Mouse (Mus musculus) megakaryocyte, embryonic 14.5 days (primary cell): ENCODE results near the gene Slc39a11. TPM values are rescaled to one million over a fixed set of nuclear protein-coding genes. Genes with fewer than 3 reads are reported as not detected.

Source experiments
- H3K27me3 ChIP-seq: replicated peaks from 2 replicates; pipeline ENCODE3; 2012; ENCODE audit warnings: inconsistent platforms
- H3K36me3 ChIP-seq: replicated peaks from 2 replicates; pipeline ENCODE3; 2012; ENCODE audit warnings: low read length, inconsistent platforms, mixed read lengths
- H3K4me1 ChIP-seq: 2 replicates; pipeline ENCODE4 v1.6.1; 2012; ENCODE audit warnings: inconsistent platforms
- H3K4me3 ChIP-seq: replicated peaks from 2 replicates; pipeline ENCODE3; 2012; ENCODE audit warnings: moderate library complexity, mild to moderate bottlenecking, inconsistent platforms
- H3K9me3 ChIP-seq: 2 replicates; pipeline ENCODE4 v1.6.1; 2012; ENCODE audit warnings: inconsistent platforms
- FLI1 ChIP-seq: IDR thresholded peaks from 2 replicates; pipeline ENCODE4 v1.6.1; 2012; ENCODE audit warnings: low read length, inconsistent platforms, mixed read lengths
- GATA1 ChIP-seq: IDR thresholded peaks from 3 replicates; pipeline ENCODE4 v1.6.1; 2012; ENCODE audit warnings: mixed read lengths, low read length, inconsistent platforms, borderline replicate concordance
- polyA plus RNA-seq: library from polyadenylated mRNA; stranded (reverse); fragments of >175 nt; gene quantifications from 2 replicates; pipeline ENCODE4 v1.2.3, GENCODE M21; 2012; ENCODE audit warnings: low replicate concordance; ENCODE audit not compliant: insufficient read depth

Slc39a11 gene
- polyA plus RNA-seq, 1 experiment: 20.6 TPM

DNA sequence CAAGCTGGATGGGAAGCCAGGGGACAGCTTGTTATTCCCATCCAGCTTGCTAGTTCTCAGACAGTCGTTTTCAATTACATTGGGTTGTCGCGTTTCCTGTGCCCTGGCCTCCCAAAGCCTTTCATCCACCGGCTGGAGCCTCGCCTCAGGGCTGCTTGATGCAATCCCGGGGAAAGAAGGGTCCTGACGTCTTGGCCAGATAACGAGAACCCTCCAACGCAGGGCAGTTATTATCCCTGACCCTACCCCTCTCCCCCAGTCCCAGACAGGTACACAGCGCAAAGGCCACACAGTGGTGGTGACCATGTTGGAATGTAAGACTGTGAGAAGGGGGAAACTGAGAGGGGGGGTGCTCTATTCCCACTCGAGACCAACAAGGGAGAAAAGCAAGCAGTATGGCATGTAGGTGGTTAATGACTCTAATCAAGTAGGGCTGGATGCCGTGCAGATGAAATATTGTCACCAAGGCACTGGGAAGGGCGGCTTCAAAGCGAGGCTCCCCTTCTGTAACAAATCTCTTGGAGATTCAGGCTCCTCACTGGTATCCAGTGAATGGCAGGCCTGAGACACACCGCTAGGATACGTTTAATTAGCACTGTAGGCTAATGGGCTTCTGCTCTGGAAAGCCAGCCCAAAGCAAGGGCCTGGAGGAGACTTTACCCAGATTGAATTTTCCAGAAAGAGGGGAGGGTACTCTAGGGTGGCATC lies 196.9 kb downstream of the Slc39a11 start:
- no peaks in the 10 kb centered on the region for H3K36me3 ChIP-seq
- no peaks in the 10 kb centered on the region for H3K27me3 ChIP-seq
- H3K4me3 ChIP-seq: no peak overlapping the region
- H3K4me1 ChIP-seq: no peaks in the 10 kb centered on the region
- H3K9me3 ChIP-seq: peaks cover 48% of the 10 kb centered on the region
- TF ChIP-seq FLI1: no peak
- no peak for TF ChIP-seq GATA1

DNA sequence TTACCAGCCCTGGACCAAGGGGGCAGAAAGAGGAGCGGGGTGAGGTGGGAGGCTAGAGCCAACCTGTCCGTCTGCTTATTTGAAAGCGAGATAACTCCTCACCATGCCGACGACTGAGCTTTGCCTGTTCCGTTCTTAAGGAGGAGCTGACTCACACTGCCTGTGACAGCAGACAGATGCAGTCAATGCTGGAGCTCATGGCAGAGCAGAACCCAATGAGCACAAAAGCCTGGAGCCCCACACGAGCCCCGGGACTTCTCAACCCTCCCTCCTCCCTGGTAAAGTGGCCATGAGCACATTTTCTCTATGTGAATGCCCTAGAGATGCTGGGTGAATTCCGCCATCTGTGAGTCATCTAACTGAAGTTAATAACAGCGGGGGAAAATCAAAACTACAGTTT lies 198.6 kb downstream of the Slc39a11 start:
- H3K27me3 ChIP-seq: no peaks in the 10 kb centered on the region
- H3K4me3 ChIP-seq: no peak overlapping the region
- H3K4me1 ChIP-seq: no peaks in the 10 kb centered on the region
- peaks cover 3% of the 10 kb centered on the region for H3K36me3 ChIP-seq
- H3K9me3 ChIP-seq: peaks cover 43% of the 10 kb centered on the region
- TF ChIP-seq GATA1: no peak
- TF ChIP-seq FLI1: no peak

GRCm38 (mm10) chr11:113450665-113451064 lies 199.2 kb downstream of the Slc39a11 start:
- Histone ChIP-seq H3K9me3 (peaks cover 45% of the 10 kb centered on the region), H3K4me1 (no peaks in the 10 kb centered on the region), H3K27me3 (no peaks in the 10 kb centered on the region), H3K4me3 (no peak overlapping the region), H3K36me3 (peaks cover 6% of the 10 kb centered on the region)
- no peak for TF ChIP-seq GATA1
- no peak for TF ChIP-seq FLI1

- peaks cover 8% of the 10 kb centered on the region for H3K36me3 ChIP-seq
- TF ChIP-seq GATA1 (no peak), FLI1 (no peak)
Measured at GRCm38 (mm10) chr11:113450028-113450427, 199.9 kb downstream of the Slc39a11 start.

DNA sequence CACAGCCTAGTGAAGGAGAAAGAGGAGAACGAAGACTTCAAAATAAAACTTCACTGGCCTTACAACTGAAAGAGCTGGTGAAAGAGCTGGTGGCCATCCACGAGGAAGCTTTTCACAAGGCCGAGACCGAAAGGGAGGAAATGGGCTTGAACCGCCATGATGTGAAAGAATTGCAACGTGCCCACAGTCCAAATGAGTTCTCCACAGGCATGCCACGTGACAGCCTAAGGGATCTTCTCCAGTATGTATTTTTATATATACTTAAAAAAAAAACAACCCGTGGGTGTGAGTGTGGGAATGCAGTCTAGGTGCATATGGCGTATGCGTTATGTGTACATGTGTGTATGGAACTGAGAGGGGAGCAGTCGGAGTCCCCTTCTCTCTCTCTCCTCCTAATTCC lies 207.8 kb downstream of the Slc39a11 start:
- Histone ChIP-seq H3K27me3 (no peaks in the 10 kb centered on the region), H3K36me3 (peaks cover 17% of the 10 kb centered on the region), H3K9me3 (peaks cover 71% of the 10 kb centered on the region), H3K4me1 (no peaks in the 10 kb centered on the region), H3K4me3 (no peak overlapping the region)
- TF ChIP-seq FLI1 (no peak), GATA1 (no peak)

More at GRCm38 (mm10) chr11:113450028-113450427, 199.9 kb downstream of the Slc39a11 start:
- Histone ChIP-seq H3K4me3 (no peak overlapping the region), H3K27me3 (no peaks in the 10 kb centered on the region), H3K4me1 (no peaks in the 10 kb centered on the region), H3K9me3 (peaks cover 48% of the 10 kb centered on the region)

GRCm38 (mm10) chr11:113439328-113440030 lies 210.4 kb downstream of the Slc39a11 start:
- peaks cover 12% of the 10 kb centered on the region for H3K36me3 ChIP-seq
- peaks cover 69% of the 10 kb centered on the region for H3K9me3 ChIP-seq
- H3K4me3 ChIP-seq: peak overlapping the region; percentile 11
- no peaks in the 10 kb centered on the region for H3K27me3 ChIP-seq
- TF ChIP-seq GATA1: no peak
- TF ChIP-seq FLI1: no peak
- H3K4me1 ChIP-seq: peaks cover 6% of the 10 kb centered on the region; the same call in 1 of the 2 replicates

DNA sequence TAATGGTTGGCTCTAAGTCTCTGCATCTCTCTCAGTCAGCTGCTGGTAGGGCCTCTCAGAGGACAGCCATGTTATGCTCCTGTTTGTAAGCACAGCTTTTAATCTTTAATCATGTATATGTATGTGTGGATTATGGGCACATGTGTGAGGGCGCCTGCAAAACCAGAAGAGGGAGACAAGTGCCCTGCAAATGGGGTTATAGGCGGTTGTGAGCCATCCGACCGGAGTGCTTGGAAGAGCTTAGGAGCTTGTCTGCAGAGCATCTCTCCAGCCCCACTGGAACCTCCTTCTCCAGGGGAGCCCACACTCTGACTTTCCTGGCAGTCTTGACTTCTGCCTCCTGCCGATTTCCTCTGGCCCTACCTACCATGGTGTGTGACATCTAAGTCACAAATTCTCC lies 211.0 kb downstream of the Slc39a11 start:
- Histone ChIP-seq H3K4me1 (peaks cover 7% of the 10 kb centered on the region; the same call in 1 of the 2 replicates), H3K27me3 (no peaks in the 10 kb centered on the region), H3K36me3 (peaks cover 12% of the 10 kb centered on the region), H3K4me3 (no peak overlapping the region), H3K9me3 (peaks cover 71% of the 10 kb centered on the region)
- TF ChIP-seq GATA1: no peak
- TF ChIP-seq FLI1: no peak

GRCm38 (mm10) chr11:113437357-113437756 lies 212.5 kb downstream of the Slc39a11 start:
- H3K4me3 ChIP-seq: no peak overlapping the region
- H3K36me3 ChIP-seq: peaks cover 13% of the 10 kb centered on the region
- TF ChIP-seq GATA1 (no peak), FLI1 (no peak)
- peaks cover 7% of the 10 kb centered on the region; the same call in 1 of the 2 replicates for H3K4me1 ChIP-seq
- H3K27me3 ChIP-seq: no peaks in the 10 kb centered on the region
- peaks cover 71% of the 10 kb centered on the region for H3K9me3 ChIP-seq

- peaks cover 7% of the 10 kb centered on the region; the same call in 1 of the 2 replicates for H3K4me1 ChIP-seq
- peaks cover 15% of the 10 kb centered on the region for H3K36me3 ChIP-seq
- H3K9me3 ChIP-seq: peaks cover 70% of the 10 kb centered on the region
- TF ChIP-seq GATA1: no peak
- no peak for TF ChIP-seq FLI1
- H3K27me3 ChIP-seq: no peaks in the 10 kb centered on the region
- H3K4me3 ChIP-seq: no peak overlapping the region
Measured at GRCm38 (mm10) chr11:113436299-113436698, 213.6 kb downstream of the Slc39a11 start.

GRCm38 (mm10) chr11:113435696-113436095 lies 214.2 kb downstream of the Slc39a11 start:
- H3K4me3 ChIP-seq: no peak overlapping the region
- H3K36me3 ChIP-seq: peaks cover 10% of the 10 kb centered on the region
- peaks cover 64% of the 10 kb centered on the region for H3K9me3 ChIP-seq
- H3K4me1 ChIP-seq: peaks cover 7% of the 10 kb centered on the region; the same call in 1 of the 2 replicates
- no peaks in the 10 kb centered on the region for H3K27me3 ChIP-seq
- TF ChIP-seq FLI1 (no peak), GATA1 (no peak)
